Mouse (Mus musculus) G1E (cell line): Measurements from ENCODE around the gene Myo1b. TPM values are rescaled to one million over a fixed set of nuclear protein-coding genes. Genes with fewer than 3 reads are reported as not detected.

Source experiments
- ATAC-seq: 2 replicates; pipeline ENCODE4 v1.8.0; 2016; ENCODE audit warnings: mild to moderate bottlenecking; ENCODE audit not compliant: insufficient number of reproducible peaks, poor library complexity, low FRiP score, severe bottlenecking; ENCODE audit errors: extremely low read depth
- DNase-seq: peaks from one replicate; pipeline ENCODE4 v3.0.0; 2012; ENCODE audit warnings: low spot score
- H3K27me3 ChIP-seq: 2 replicates; pipeline ENCODE4 v1.6.1; 2012; ENCODE audit warnings: mild to moderate bottlenecking, low read length, inconsistent platforms; ENCODE audit not compliant: insufficient read depth
- H3K36me3 ChIP-seq: replicated peaks from 2 replicates; pipeline ENCODE3; 2012; ENCODE audit warnings: mild to moderate bottlenecking, inconsistent platforms
- H3K4me1 ChIP-seq: 2 replicates; pipeline ENCODE4 v1.6.1; 2012; ENCODE audit warnings: low read depth, low read length, inconsistent platforms, mixed read lengths; ENCODE audit not compliant: insufficient read depth
- H3K4me3 ChIP-seq: 2 replicates; pipeline ENCODE4 v1.5.1; 2012; ENCODE audit warnings: low read depth, mild to moderate bottlenecking, inconsistent platforms, low read length, moderate library complexity, mixed read lengths
- H3K9me3 ChIP-seq: replicated peaks from 2 replicates; pipeline ENCODE4 v1.6.1; 2012; ENCODE audit warnings: inconsistent platforms
- CTCF ChIP-seq: IDR thresholded peaks from 2 replicates; pipeline ENCODE4 v1.5.1; 2012; ENCODE audit warnings: low read depth, low read length, inconsistent platforms, mixed read lengths
- GATA1 ChIP-seq: IDR thresholded peaks from 2 replicates; pipeline ENCODE4 v1.6.1; 2012; ENCODE audit warnings: borderline replicate concordance, low read length, inconsistent platforms, mixed read lengths
- GATA2 ChIP-seq: IDR thresholded peaks from 2 replicates; pipeline ENCODE4 v1.6.1; 2012; ENCODE audit warnings: low read depth, low read length, inconsistent platforms, borderline replicate concordance
- POLR2AphosphoS5 ChIP-seq: IDR thresholded peaks from 2 replicates; pipeline ENCODE4 v1.6.1; 2012; ENCODE audit warnings: low read depth, low read length, inconsistent platforms; ENCODE audit not compliant: insufficient replicate concordance
- TAL1 ChIP-seq: conservative IDR thresholded peaks from 2 replicates; pipeline ENCODE4 v1.6.1; 2012; ENCODE audit warnings: low read depth, low read length, inconsistent platforms, mixed read lengths
- polyA plus RNA-seq: library from polyadenylated mRNA; stranded (reverse); fragments of >175 nt; gene quantifications from 2 replicates; pipeline ENCODE4 v1.2.3, GENCODE M21; 2012
- total RNA-seq, 2 experiments: library from RNA; stranded (forward) in 1 of 2; stranded (reverse) in 1 of 2; fragments of 200-1000 nt in 1 of 2; fragments of >200 nt in 1 of 2; fragmentation: Nextera tagmentation in 1 of 2; gene quantifications; 2 replicates each; pipeline ENCODE4 v1.2.3; 2014 to 2017

Gene Myo1b
- total and polyA plus RNA-seq, 3 experiments = 0.98 TPM; not detected in 2

DNA sequence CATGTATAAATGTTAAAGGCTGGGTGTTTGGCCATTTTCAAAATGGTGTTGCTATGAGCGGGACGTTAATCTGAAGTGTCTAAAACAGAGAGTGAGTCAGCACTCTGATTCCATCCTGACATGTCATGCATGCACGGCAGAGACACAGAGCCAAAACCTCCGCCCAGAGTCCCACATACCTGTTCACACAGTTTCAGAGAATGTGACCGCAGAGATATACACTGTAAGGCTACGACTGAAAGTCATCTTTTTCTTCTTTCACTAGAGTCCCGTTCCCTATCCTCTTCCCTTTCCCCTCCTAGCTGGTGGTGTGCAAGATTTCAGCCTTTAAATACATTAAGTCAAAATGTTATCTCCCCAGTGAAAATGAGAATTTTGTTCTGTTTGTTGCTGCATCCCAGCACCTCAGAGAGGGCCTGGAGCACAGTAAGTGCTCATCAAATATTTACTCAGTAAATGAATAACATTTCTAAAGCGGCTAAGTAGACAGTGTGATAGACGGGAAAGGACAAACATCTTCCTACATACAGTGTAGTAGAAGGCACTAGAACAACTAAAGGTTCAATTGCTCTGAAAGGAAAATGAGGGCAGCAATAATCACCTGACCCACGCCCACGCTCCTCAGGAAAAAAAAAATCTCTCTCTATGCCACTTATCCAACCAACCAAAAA, 59.5 kb downstream of the Myo1b start:
- Histone ChIP-seq H3K27me3 (peaks cover 4% of the 10 kb centered on the region; the same call in 1 of the 2 replicates), H3K9me3 (no peaks in the 10 kb centered on the region), H3K4me1 (no peaks in the 10 kb centered on the region), H3K4me3 (no peak overlapping the region), H3K36me3 (no peaks in the 10 kb centered on the region)
- DNase-seq (no peak), ATAC-seq (no peak)
- no peak for TF ChIP-seq GATA2

DNA sequence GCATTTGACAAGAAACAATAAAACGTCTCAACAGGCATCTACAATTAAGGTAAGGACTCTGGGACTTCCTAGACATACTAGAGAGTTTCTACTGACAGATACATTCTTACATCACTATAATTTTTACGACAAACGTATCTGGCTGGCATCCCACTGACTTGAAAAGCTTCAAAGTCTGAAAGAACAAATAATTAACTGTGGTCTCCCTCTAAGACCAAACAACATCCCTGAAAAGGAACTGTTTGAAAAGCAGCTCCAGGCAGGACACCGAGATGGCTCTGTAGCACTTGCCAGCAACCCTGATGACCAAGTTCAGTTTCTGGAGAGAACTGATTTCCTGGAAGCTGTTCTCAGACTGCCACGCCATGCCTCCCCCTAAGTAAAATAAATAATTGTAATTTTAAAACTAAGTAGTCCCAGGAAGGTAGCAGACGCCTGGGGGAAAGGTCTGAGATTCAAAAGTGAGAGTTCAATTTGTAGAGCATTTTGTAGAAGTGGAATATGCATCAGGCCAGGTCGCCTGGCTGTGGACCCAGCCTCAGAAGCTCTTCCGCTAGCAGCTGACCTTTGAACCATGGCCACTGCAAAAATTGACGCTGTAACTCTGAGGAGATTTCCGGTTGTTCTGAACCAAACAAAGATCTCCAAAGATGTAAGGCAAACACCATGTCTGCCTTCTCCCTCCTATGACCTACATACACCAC, 60.2 kb downstream of the Myo1b start:
- ATAC-seq (no peak), DNase-seq (no peak)
- H3K9me3 ChIP-seq = no peaks in the 10 kb centered on the region
- peaks cover 4% of the 10 kb centered on the region; the same call in 1 of the 2 replicates for H3K27me3 ChIP-seq
- H3K36me3 ChIP-seq = no peaks in the 10 kb centered on the region
- TF ChIP-seq TAL1 (no peak), POLR2AphosphoS5 (no peak), GATA2 (no peak), GATA1 (no peak), CTCF (no peak)
- H3K4me3 ChIP-seq = no peak overlapping the region
- no peaks in the 10 kb centered on the region for H3K4me1 ChIP-seq

DNA sequence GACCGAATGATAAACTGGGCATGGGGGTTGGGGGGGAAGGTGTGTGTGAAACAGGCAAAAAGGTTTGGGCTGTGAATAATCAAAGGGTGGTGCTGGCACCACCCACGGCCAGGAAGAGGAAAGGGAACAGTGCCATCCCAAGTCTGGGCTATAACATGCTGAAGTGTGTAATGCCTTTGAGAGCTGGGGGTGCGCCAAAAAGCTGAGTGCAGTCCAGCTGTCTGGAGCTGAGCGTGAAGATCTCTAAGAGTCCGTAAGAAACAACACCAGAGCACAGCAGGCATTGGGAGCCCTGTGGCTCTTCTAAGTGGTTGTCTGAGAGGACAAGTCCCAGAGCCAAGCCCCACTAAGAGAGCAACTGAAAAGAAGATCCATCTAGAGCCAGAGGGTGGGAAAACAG, 63.6 kb downstream of the Myo1b start:
- H3K36me3 ChIP-seq = no peaks in the 10 kb centered on the region
- H3K4me1 ChIP-seq = no peaks in the 10 kb centered on the region
- H3K27me3 ChIP-seq = no peaks in the 10 kb centered on the region
- TF ChIP-seq GATA1 (no peak), GATA2 (no peak), CTCF (no peak), TAL1 (no peak), POLR2AphosphoS5 (no peak)
- DNase-seq (no peak), ATAC-seq (no peak)
- no peak overlapping the region for H3K4me3 ChIP-seq
- H3K9me3 ChIP-seq = no peaks in the 10 kb centered on the region

DNA sequence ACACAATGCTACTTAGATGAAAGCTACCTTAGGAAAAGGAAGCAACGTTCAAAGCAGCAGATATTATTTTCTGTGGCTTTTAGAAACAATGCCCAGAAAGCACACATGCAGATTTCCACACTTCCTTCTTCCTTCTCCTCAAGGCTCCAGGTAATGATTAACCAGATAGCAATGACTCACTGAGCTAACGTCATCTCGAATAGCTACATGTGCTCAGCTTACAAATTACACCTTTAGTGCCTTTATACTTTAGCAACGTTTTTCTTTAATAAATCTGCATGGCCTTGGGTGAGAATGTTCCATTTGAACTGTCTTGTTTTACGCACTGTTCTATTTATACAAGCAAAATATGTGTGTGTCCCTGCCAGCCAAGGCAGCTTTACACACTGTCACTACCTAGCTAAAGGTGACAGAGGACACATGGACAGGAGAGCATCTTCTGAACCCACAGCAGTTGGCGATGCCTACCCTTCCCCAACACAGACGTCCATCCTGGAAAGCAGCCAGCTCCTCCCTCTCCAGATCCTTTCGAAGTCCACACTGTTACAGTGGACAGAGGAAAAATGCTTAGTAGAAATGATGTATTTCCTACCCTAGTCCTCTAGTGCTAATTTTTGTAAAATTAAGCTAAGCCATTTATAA, 66.2 kb downstream of the Myo1b start:
- H3K9me3 ChIP-seq = no peaks in the 10 kb centered on the region
- no peaks in the 10 kb centered on the region for H3K4me1 ChIP-seq
- no peak overlapping the region for H3K4me3 ChIP-seq
- TF ChIP-seq POLR2AphosphoS5 = no peak
- TF ChIP-seq GATA1 = no peak
- no peak for TF ChIP-seq CTCF
- no peak for TF ChIP-seq GATA2
- TF ChIP-seq TAL1 = no peak
- ATAC-seq (no peak), DNase-seq (no peak)
- H3K36me3 ChIP-seq = no peaks in the 10 kb centered on the region
- no peaks in the 10 kb centered on the region for H3K27me3 ChIP-seq

DNA sequence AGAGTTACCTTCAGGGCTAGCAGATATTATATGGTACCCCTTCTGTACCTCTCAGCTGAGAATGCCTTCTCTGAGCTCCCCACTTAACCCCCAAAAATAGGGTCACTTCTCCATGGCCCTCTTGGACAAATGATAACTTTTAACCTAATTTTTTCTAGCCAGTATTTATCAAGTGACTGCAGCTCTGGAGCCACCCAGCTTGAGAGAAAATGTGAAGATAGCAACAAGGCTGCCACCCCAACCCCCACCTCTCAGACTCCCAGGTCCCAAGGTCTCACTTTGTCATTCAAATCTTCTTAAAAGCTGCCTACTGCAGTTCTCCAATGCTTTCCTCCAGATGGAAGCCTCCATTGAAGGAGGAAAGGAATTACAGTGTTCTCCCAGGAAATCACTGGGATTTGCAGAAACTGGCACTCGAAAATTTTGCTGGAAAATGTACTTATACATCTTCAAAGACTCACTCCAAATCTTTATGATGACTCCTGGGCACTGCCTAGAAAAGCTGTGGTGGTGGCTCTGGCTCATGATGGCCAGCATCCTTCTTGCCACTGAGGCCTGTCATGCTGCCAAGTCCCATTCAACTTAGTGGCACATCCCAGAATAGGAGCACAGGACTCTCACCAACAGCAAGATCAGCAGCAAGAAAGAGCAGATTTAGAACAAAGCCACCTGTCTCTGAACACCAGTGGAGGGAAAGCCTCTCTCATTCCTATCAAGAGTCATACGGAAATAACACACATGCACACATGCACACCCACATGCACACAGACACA, 70.4 kb downstream of the Myo1b start:
- Histone ChIP-seq H3K36me3 (no peaks in the 10 kb centered on the region), H3K4me3 (no peak overlapping the region), H3K9me3 (no peaks in the 10 kb centered on the region), H3K4me1 (no peaks in the 10 kb centered on the region), H3K27me3 (no peaks in the 10 kb centered on the region)
- TF ChIP-seq TAL1 (no peak), CTCF (no peak), POLR2AphosphoS5 (no peak), GATA1 (no peak), GATA2 (no peak)
- no peak for DNase-seq
- ATAC-seq = no peak
